Mouse (Mus musculus) bone marrow, adult 2 months (tissue): ENCODE results near the gene Tbc1d2.

Source experiments
- CTCF ChIP-seq: fragments of 200-500 bp; IDR thresholded peaks from 2 replicates; pipeline ENCODE4 v1.5.1; 2011; ENCODE audit warnings: low read length, control low read depth; ENCODE audit not compliant: control insufficient read depth, insufficient read depth
- POLR2A ChIP-seq: fragments of 200-500 bp; IDR thresholded peaks from 2 replicates; pipeline ENCODE4 v1.6.1; 2011; ENCODE audit warnings: low read depth, mild to moderate bottlenecking, control low read depth, low read length, borderline replicate concordance; ENCODE audit not compliant: control insufficient read depth

DNA sequence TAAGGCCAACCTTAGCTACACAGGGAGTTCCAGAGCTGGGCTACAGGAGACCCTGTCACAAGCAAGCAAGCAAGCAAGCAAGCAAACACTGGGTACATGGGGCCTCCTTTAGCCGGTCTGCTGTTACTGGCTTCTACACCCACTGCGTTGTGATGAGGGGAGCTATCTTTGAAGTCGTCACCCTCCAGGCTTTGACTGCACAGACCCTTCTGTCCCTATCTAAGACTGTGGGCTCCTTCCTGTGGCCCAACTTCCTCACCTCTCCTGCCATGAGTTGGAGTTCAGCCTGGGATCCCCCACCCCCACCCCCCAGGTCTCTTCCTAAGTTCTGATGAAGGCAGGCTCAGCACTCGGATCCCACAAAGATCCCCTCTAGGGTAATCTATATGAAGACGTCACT is 88.0 kb downstream of the Tbc1d2 start:
- TF ChIP-seq POLR2A (no peak), CTCF (no peak)
